Mouse (Mus musculus) ovary, postnatal 14 days (tissue): ENCODE measurements around the gene Acaa1a.
A peak's percentile ranks its signal among the peaks of the same experiment; 100 is the strongest.
"Not testable (repeated sequence)": the region's sequence is repeated elsewhere in the genome, so short reads cannot be mapped to it uniquely, and the experiment has no call there.

Experiments used
- DNase-seq: peaks from one replicate; pipeline ENCODE4 v3.0.0; 2022; ENCODE audit warnings: low spot score

Gene Acaa1a

DNA sequence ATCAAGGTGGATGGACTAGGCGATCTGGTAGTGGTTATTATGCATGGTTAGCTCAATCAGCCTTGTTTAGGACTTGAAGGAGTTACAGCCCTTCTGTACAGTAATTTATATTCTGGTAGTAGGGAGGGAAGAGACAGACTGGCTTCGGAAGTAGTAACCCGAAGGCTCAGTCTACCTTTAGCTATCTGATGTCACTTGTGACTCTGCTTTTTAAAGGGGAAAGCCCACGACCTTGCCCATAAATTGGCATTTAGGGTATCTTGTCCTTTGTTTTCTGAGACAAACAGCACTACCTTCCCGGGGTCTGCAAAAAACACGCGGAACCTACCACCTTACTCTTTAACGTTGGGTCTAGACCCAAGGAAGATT, 720 bp downstream of the Acaa1a start:
- no peak for DNase-seq

DNA sequence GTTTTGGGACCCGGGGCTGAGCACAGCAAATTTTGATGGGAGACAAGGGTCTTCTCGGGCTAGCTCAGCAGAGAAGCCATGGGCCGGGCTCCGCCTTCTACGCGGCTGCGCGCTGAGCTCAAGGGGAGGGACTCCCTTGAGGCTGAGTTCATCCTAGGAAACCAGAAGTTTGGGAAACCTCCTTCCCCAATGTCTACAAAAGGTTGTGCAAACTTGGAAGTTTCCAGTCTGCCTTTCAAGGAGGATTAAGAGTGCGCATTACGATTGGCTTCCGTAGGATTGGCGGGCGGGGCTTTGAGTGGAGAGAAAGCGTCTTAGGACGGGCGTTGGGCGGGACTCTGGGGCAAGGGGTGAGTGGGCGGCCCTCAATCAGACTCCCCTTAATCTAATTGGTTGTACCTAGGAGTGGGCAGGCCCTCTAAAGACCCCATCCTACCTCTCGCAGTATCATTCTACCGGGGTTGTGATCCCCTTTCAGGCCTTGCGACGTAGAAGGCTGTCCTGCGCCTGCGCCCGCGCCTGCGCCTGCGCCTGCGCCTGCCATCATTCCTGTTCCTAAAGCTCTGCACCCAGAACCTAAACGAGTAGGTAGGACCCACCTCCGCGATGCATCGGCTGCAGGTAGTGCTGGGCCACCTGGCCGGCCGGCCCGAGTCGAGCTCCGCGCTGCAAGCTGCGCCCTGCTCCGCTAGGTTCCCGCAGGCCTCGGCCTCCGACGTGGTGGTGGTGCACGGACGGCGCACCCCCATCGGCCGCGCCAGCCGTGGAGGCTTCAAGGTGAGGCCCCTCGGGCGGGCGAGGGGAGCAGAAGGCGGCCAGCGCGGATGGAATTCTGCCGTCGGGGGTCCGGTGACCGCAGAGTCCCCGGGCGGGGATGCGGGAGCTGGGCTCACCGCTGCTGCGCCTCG, 1.7 kb downstream of the Acaa1a start, which contains the start of gene Myd88:
TSS of gene Myd88 (minus strand) at position 503 of the 908 bp plus-strand sequence.
- DNase-seq: peak; percentile 85

DNA sequence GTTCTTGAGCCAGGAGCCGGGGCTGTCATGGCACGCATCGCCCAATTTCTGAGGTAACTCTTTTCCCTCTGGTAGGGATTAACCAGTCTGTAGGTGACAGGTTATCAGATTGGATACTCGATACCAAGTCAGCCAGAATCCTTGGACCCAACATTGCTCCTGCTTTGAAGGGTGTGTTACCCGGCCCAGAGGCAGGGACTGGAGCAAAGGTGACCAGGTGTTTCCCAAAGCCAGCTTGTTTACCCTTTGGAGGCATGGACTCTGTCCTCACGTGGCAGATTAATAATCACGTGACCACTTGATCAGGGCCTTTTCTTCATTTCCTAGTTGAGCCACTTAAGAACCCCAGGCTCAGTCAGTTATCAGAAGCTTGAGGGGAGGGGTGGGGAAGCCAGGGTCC, 3.3 kb downstream of the Acaa1a start:
- DNase-seq: no peak

DNA sequence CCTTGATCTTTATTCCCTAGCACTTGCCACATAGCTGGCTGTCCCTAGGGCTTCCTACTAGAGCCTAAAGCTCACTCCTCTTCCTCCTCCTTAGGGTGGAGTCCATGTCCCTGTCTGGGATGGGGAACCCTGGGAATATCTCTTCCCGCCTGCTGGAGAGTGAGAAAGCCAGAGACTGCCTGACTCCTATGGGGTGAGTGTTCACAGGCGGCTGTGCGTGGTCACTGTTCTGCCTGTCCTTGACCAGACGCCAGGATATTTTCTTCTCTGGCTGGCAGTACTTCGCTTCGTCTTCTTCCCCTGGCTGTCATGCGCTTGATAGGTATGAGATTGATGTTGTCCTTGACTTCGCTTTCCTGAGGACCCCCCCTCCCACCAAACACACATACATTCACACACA, 6.9 kb downstream of the Acaa1a start:
- no peak for DNase-seq

DNA sequence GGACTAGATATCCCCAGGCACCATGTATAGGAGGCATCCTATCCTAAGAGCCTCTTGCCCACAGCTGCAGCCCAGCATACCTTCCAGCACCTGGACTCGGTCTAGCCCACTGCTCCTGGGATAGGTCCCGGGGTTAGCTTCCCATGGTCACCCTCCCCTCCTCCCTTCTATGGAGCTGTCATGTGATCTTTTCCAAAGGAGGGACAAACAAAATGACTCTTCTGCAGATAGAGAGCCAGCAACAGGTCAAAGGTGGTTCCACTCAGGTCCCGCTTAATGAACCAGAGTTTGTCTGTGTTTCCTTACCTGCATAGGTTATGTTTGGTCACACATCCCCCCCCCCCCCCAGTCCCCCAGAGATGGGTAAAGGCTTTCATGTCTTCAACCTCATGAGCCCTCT, 11.1 kb downstream of the Acaa1a start:
- no peak for DNase-seq

DNA sequence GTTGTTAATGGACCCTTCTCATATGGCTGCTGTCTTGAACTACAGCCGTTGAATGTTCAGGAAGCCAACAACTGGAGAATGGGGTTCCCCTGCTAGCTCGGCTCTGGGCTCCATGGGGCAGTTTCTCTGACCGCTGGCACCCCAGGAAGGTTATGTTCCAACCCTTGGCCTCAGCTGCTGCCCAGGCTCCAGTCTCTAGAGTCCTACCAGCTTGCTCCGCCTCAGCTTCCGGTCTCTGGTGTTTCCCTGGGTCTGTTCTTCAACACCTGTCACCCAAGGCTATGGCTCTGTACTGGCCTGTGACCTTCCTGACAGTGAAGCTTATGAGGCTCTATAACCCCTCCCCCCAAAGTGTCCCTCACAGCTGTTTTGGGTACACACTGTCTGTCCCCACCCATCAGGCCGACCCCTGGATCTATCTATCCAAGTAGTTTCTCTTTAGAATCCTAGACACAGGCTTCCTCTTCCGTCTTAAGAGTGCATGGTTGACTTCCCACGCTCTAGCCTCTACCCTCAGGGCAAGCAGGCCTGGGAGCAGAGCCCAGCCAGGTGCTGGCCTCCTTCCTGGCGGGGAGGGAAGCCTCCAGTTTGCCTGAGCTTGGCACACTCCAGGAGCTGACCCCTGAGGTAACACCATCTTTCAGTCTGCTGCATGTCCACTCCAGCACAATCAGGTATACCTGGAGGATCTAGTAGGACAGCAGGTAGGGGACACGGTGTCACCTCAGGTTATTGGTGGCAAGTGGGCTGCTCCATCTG, 11.7 kb downstream of the Acaa1a start:
- no peak for DNase-seq

DNA sequence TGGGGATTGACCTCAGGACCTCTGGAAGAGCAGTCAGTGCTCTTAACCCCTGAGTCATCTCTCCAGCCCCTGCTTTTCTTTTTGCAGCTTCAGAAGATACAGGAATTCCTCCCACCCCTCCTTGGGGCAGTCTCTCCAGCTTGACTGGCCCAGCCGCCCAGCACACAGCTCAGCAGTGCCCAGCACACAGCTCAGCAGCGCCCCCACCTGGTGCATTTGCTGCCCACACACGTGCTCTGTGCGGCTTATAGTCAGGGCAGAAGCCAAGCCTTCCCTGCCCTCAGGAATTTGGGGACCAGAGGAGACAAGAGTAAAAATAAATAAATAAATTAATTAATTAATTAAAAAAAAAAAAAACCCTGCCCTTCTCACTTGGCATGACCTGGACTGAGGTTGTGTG, 12.6 kb downstream of the Acaa1a start:
- peak; percentile 76 for DNase-seq

DNA sequence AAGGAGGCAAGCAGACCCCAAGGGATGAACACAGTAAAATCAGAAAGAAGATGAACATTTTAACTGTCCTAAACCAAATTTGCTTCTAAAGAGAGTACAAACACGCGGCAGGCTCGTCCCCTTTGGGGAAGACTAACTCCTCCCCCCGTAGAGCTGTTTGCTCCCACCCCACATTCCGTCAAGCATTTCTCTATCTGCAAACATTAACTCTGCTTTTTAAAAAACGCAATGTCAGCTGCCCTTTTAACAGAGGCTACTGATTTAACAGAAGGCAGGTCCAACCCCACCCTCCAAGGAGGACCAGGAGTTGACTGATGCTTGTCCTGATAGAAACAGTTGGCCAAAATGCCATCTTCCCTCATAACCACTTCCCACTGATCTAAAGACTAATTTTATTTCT, 14.4 kb downstream of the Acaa1a start:
- DNase-seq: no peak

DNA sequence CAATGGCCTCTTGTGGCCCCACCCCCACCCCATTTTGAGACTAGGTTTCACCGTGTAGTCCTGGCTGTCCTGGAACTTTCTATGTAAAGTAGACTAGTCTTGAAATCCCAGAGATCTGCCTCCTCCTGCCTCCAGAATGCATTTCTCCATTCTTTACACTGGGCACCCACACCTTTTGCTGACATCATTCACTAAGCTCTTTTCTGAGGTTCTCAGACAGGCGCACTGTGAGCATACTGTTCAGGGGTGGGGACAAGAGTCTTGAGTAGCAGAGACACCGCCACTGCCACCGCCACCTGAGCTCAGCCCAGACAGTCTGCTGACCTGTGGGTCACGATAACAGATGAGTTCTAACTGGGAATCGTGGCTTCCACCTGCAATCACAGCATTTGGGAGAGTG, 16.5 kb downstream of the Acaa1a start:
- DNase-seq: no peak

DNA sequence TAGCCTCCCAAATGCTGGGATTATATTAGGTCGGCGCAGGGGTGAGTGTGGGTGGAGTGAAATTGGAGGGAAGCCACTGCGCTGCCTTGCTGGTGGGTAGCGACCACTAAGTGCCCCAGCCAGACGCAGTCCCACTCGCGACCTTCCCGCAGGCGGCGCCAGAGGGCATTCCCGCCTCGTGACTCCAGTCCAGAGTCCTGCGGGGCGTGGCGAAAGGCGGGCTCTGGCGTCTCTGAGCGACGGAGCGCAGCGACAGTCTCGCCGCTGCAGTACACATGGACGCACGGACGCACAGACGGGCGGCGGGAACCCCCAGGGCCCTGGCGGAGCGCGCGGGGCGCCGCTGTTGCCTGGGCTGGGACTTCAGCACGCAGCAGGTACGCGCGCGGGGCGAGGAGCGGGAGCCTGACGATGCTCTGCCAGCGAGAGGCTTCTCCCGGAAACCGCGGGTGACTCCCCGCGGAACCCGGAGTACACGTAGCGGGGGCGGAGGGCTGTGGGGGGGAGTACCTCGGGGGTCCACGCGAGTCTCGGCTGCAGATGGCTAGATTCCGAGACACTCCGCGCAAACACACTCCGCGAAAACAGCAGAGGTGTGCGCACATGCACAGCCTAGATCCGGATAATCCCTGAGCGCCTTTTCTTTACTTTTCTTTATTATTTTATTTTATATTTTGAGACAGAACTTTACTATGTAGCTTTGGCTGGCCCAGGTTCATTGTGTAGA, 18.0 kb downstream of the Acaa1a start, which contains the start of gene Xylb:
TSS of gene Xylb (plus strand) at position 51 of the 727 bp plus-strand sequence.
- DNase-seq: peak; percentile 85

DNA sequence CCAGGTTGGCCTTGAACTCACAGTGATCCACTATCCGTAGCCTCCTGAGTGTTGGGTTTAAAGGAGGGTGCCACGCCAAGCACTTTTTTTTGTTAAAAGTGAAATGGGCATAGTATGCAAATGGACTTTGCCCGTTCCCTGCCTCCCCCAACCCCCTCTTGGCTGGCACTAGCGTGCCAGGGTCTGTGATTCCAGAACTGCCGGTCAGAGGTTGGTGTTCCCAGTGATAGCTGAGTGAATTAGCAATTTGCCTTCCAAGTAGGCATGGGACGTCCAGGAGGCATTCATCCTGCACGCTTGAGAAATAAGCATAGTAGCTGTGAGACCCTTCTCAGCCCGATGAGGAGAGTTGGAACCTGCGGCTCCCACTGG, 18.6 kb downstream of the Acaa1a start:
- no peak for DNase-seq

DNA sequence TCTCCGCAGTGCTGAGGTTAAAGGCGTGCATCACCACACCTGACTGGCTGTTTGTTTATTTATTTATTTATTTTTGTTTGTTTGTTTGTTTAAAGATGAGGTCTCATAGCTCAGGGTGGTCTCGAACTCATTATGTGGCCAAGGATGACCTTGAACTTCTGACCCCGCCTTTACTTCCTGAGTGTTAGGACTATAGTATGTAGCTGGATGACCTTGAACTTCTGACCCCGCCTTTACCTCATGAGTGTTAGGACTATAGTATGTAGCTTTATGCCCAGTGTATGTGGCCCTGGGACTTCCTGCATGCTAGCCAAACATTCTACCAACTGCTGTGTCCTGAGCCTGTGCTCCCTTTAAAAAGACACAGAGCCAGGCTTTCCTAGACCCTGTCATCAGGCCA, 21.9 kb downstream of the Acaa1a start:
- DNase-seq: no peak

DNA sequence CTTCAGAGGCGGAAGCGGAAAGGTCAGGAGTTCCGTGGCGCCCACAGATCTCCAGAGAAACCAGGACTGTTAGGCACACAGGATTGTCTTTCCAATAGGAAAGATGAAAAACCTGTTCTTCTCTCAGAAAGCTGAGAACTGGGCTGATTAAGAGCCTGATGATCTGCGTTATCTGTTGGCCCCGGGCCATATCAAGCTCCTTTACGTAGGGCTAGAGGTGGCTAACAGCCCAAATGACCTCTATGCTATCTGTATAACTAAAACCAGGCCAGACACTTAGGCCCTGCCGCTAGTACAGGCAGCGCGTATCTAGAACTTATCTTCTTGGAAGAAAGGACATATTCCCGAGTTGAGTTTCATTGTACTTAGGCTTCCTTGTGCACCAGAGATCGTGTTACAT, 23.8 kb downstream of the Acaa1a start:
- DNase-seq: no peak

DNA sequence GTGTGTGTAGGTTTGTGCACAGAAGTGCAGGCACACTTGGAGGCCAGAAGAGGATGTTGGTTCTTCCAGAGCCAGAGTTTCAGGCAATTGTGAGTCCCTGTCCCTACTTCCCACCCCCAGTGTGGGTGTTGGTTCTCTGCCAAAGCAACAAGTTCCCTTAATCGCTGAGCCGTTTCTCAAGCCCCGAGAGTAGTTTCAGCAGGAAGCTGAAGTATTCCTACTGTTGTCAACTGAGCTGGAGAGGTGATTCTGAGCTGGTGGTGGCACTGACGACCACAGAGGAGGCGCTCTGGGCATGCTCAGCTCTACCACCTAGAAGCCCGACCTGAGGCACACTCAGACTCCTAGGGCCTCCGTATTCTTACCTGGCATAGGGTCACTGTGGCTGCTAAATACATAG, 25.8 kb downstream of the Acaa1a start, which contains the start of gene Slc22a14:
TSS of gene Slc22a14 (minus strand) at position 270 of the 400 bp plus-strand sequence.
- no peak for DNase-seq

DNA sequence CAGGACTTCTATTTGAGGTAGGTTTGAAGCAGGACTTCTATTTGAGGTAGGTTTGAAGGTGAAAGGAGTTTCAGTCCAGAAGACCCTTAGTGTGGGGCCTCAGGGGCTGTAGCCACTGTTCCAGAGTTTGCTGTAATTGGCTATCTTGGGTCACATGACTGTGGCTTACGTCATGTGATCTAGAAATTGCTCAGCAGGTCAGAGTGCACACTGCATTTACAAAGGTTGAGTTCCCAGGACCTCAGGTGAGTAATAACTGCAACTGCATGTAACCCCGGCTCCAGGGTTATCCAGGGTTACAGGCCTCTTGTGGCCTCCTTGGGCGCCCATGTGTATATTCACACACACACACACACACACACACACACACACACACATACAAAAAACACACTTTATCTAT, 28.9 kb downstream of the Acaa1a start:
- DNase-seq: no peak

DNA sequence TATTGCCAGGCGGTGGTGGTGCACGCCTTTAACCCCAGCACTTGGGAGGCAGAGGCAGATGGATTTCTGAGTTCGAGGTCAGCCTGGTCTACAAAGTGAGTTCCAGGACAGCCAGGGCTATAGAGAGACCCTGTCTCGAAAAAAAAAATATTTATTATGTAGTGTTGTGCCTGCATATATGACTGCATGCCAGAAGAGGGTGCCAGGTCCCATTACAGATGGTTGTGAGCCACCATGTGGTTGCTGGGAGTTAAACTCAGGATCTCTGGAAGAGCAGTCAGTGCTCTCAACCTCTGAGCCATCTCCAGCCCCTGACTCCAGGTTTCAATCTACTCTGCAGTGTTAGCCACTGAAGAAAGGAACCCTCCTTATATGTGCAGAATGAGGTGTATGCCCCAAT, 31.3 kb downstream of the Acaa1a start:
- not testable (repeated sequence) for DNase-seq

DNA sequence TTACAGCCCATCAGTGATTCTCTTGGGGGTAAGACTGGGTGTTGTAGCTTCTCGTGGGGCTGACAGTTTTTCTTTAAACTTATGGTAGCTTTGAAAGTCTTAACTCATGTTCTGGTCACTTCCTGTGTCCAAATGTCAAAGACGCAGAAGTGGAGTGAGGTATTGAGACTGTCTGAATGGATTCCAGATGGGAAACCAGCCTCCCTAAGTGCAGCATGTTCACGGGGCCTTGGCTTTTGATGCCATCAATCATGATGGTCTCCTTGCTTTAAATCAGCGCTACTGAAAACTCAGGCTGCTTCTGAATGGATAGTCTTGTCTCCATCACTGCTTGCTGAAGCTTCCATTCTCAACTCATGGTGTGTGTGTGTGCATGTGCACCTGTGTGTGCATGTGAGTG, 31.8 kb downstream of the Acaa1a start:
- DNase-seq: no peak

DNA sequence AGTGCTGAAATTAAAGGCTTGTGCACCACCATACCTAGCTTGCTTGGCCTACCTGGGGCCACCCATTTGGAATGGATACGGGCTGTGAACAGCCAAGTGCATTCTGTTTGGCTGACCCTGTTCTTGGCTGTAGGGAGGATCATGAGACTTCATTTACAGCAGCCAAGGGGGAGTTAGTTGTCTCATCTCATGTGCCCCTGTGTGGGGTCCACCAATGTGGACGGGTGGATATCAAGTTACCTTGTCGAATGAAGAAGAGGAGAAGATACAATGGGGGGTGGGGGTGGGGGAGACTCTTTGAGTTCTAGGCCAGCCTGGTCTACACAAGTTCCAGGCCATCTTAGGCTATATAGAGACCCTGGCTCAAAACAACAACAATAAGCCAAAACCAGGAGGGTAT, 35.5 kb downstream of the Acaa1a start:
- no peak for DNase-seq

DNA sequence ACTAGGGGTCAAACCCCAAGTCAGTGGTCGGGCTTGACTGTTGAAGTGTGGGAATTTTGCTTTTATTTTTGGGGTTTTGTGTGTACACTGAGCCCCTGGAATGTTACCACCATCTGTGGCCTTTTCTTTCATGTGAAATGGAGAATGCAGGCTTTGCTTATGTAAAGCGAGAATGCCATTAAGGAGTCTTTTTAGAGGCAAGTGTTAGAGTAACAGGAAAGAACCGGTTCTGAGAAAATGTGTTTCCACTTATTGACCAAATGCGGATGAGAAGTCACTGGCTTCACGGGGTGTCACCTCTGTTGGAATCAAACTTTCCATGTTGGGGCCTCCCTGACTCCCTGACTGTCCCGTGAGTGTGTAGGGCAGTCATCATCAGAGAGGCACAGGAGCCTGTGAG, 36.1 kb downstream of the Acaa1a start:
- DNase-seq: no peak

DNA sequence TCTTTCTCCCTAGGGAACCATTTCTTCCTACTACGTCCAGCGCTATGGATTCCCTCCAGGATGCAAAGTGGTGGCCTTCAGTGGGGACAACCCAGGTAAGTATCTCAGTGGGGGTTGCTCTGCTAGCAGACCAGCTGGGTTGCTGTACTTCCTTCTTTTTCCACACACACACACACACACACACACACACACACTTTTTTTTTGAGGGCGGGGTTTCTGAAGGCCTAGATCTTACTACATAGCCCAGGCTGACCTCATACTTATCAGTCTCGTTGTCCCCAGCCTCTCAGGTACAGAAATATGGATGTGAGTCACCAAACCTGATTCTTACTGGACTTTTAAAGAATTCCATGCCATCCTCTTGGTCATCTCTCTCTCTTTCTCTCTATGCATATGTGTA, 38.8 kb downstream of the Acaa1a start:
- DNase-seq: no peak

DNA sequence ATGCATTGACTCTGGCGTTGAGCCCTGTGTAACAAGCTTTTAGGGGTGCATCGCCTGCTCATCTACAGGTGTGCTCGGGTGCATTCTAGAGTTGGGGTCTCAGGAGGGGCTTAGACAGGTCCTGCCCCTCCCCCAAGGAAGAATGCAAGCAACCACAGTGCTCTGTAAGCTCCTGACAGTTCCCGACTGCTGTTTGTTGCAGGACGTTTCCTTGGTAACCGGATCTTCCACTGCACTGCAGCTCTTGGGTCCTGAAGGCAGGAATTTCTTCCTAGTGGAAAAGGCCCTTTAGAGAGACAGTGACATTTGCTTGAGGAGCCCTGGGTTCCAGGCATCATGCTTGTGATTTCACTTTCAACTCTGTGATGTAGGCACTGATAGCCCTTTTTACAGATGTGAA, 43.1 kb downstream of the Acaa1a start:
- no peak for DNase-seq

DNA sequence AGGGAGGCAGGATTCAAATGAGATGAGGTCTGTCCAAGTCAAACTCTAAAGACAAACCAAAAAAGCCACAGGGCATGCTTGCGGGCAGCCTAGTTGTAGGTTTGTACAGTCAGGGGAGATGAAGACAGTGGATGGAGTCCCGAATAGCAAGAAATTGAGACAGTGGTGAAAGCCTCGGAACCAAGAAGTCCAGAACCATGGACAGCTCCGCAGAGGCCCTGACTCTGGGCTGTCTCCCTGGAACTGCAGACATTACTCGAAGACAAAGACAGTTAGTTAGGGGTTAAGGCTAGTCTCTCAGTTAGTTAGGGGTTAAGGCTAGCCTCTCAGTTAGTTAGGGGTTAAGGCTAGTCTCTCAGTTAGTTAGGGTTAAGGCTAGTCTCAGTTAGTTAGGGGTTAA, 49.5 kb downstream of the Acaa1a start:
- peak; percentile 18 for DNase-seq

DNA sequence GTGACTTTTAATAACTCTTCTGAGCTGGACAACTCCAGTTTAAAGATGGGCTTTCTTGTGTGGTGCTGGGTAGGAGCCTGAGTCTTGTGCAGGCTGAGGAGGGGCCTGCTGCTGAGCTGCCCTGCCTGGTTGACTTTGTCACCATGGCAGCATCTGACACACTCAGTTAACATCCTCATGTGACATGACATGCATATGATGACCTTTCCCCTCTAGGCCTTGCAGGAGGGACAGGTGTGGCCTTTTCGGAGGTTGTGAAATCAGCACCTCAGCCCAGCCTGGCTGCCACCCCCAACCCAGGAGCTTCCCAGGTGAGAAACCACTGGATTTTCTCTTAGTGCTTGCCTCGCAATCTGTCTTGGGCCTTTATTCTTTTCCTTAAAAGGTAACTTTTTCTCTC, 50.7 kb downstream of the Acaa1a start:
- DNase-seq: no peak
